Mouse (Mus musculus) lung, embryonic 14.5 days (tissue): ENCODE measurements around the gene Map3k9. TPM values are rescaled to one million over a fixed set of nuclear protein-coding genes. Genes with fewer than 3 reads are reported as not detected.

Source experiments
- ATAC-seq: fragments of 200-750 bp; cut with Nextera tagmentation; 2 replicates; pipeline ENCODE4 v1.8.0; 2017; ENCODE audit warnings: mild to moderate bottlenecking, moderate TSS enrichment, moderate library complexity; ENCODE audit not compliant: insufficient read depth
- DNase-seq: peaks from one replicate; pipeline ENCODE4 v3.0.0-alpha.2; 2015
- H3K27ac ChIP-seq: fragments of 300-500 bp; sonication (generic); 2 replicates; pipeline ENCODE4 v1.5.1; 2014; ENCODE audit warnings: low read depth, mild to moderate bottlenecking, moderate library complexity
- H3K27me3 ChIP-seq: fragments of 300-500 bp; sonication (generic); 2 replicates; pipeline ENCODE4 v1.6.1; 2014; ENCODE audit warnings: low read length, control low read depth; ENCODE audit not compliant: insufficient read depth
- H3K36me3 ChIP-seq: fragments of 300-500 bp; sonication (generic); 2 replicates; pipeline ENCODE4 v1.6.1; 2014; ENCODE audit warnings: control low read depth; ENCODE audit not compliant: insufficient read depth
- H3K4me1 ChIP-seq: fragments of 300-500 bp; sonication (generic); 2 replicates; pipeline ENCODE4 v1.6.1; 2014; ENCODE audit warnings: antibody characterized with exemption, control low read depth; ENCODE audit not compliant: insufficient read depth
- H3K4me2 ChIP-seq: fragments of 300-500 bp; sonication (generic); 2 replicates; pipeline ENCODE4 v1.6.1; 2014; ENCODE audit warnings: mild to moderate bottlenecking
- H3K4me3 ChIP-seq: fragments of 300-500 bp; sonication (generic); 2 replicates; pipeline ENCODE4 v1.5.1; 2014; ENCODE audit warnings: low read depth, low read length
- H3K9ac ChIP-seq: fragments of 300-500 bp; sonication (generic); 2 replicates; pipeline ENCODE4 v1.6.1; 2014
- H3K9me3 ChIP-seq: fragments of 300-500 bp; sonication (generic); 2 replicates; pipeline ENCODE4 v1.6.1; 2016; ENCODE audit warnings: low read depth, low read length, control low read depth
- CTCF ChIP-seq: IDR thresholded peaks from 2 replicates; pipeline ENCODE4 v1.5.1; 2016; ENCODE audit warnings: antibody characterized with exemption, low read depth
- WGBS: fragments of 180-500 bp; shearing (Covaris S2); extraction: QIAGEN DNeasy Blood & Tissue Kit; methylation state at CpG from one replicate; pipeline ENCODE4 v1.1.7; 2014; 5-methylcytosine and 5-hydroxymethylcytosine counted together
- polyA plus RNA-seq: library from polyadenylated mRNA; unstranded; fragments of >200 nt; fragmentation: Nextera tagmentation; extraction: Ambion mirVana; gene quantifications from 2 replicates; pipeline ENCODE4 v1.2.1, GENCODE M21; 2014

The Map3k9 gene
- polyA plus RNA-seq, 1 experiment from 2014 or later, result 3.2 TPM

- no peak overlapping the region for H3K4me2 ChIP-seq
- no peak overlapping the region for H3K9ac ChIP-seq
- TF ChIP-seq CTCF, result no peak
- ATAC-seq, result no peak
- H3K27ac ChIP-seq, result no peak overlapping the region
- no peak for DNase-seq
- H3K4me3 ChIP-seq, result no peak overlapping the region
- H3K4me1 ChIP-seq, result no peaks in the 10 kb centered on the region
- 41% methylated on average over 4 of the region's 4 CpGs for WGBS
- no peaks in the 10 kb centered on the region for H3K36me3 ChIP-seq
- H3K27me3 ChIP-seq, result no peaks in the 10 kb centered on the region
- H3K9me3 ChIP-seq, result no peaks in the 10 kb centered on the region
These were observed 91.4 kb downstream of the Map3k9 start for GRCm38 (mm10) chr12:81689505-81690056.

- TF ChIP-seq CTCF, result no peak
- no peak for ATAC-seq
- Histone ChIP-seq H3K4me3 (no peak overlapping the region), H3K27ac (no peak overlapping the region), H3K9me3 (no peaks in the 10 kb centered on the region), H3K36me3 (no peaks in the 10 kb centered on the region), H3K4me2 (no peak overlapping the region), H3K4me1 (no peaks in the 10 kb centered on the region), H3K27me3 (no peaks in the 10 kb centered on the region), H3K9ac (no peak overlapping the region)
- DNase-seq, result no peak
- WGBS, result 79% methylated on average over 4 of the region's 4 CpGs
These were observed 92.4 kb downstream of the Map3k9 start for GRCm38 (mm10) chr12:81688537-81688936.

GRCm38 (mm10) chr12:81687873-81688272 lies 93.1 kb downstream of the Map3k9 start:
- no peak for TF ChIP-seq CTCF
- 82% methylated on average over 5 of the region's 5 CpGs for WGBS
- no peak overlapping the region for H3K4me3 ChIP-seq
- no peaks in the 10 kb centered on the region for H3K27me3 ChIP-seq
- H3K4me2 ChIP-seq, result no peak overlapping the region
- no peaks in the 10 kb centered on the region for H3K36me3 ChIP-seq
- no peaks in the 10 kb centered on the region for H3K9me3 ChIP-seq
- ATAC-seq (no peak), DNase-seq (no peak)
- H3K4me1 ChIP-seq, result no peaks in the 10 kb centered on the region
- H3K9ac ChIP-seq, result no peak overlapping the region
- no peak overlapping the region for H3K27ac ChIP-seq

GRCm38 (mm10) chr12:81686406-81687117 lies 94.4 kb downstream of the Map3k9 start:
- ATAC-seq (no peak), DNase-seq (no peak)
- no peak overlapping the region for H3K9ac ChIP-seq
- H3K4me3 ChIP-seq, result no peak overlapping the region
- no peaks in the 10 kb centered on the region for H3K4me1 ChIP-seq
- H3K27me3 ChIP-seq, result no peaks in the 10 kb centered on the region
- WGBS, result 48% methylated on average over 12 of the region's 12 CpGs
- H3K9me3 ChIP-seq, result no peaks in the 10 kb centered on the region
- no peak for TF ChIP-seq CTCF
- H3K27ac ChIP-seq, result no peak overlapping the region
- no peaks in the 10 kb centered on the region for H3K36me3 ChIP-seq
- no peak overlapping the region for H3K4me2 ChIP-seq

GRCm38 (mm10) chr12:81685981-81686380 lies 95.0 kb downstream of the Map3k9 start:
- Histone ChIP-seq H3K36me3 (no peaks in the 10 kb centered on the region), H3K4me3 (no peak overlapping the region), H3K27me3 (no peaks in the 10 kb centered on the region), H3K27ac (no peak overlapping the region), H3K9me3 (no peaks in the 10 kb centered on the region), H3K4me1 (no peaks in the 10 kb centered on the region), H3K9ac (no peak overlapping the region), H3K4me2 (no peak overlapping the region)
- WGBS, result 55% methylated on average over 3 of the region's 3 CpGs
- DNase-seq, result no peak
- TF ChIP-seq CTCF, result no peak
- ATAC-seq, result no peak

GRCm38 (mm10) chr12:81684096-81684495 lies 96.9 kb downstream of the Map3k9 start:
- no peak for TF ChIP-seq CTCF
- DNase-seq (no peak), ATAC-seq (no peak)
- Histone ChIP-seq H3K4me3 (no peak overlapping the region), H3K9me3 (no peaks in the 10 kb centered on the region), H3K9ac (no peak overlapping the region), H3K36me3 (no peaks in the 10 kb centered on the region), H3K4me2 (no peak overlapping the region), H3K27me3 (no peaks in the 10 kb centered on the region), H3K27ac (no peak overlapping the region), H3K4me1 (no peaks in the 10 kb centered on the region)
- WGBS, result 74% methylated on average over 6 of the region's 6 CpGs

GRCm38 (mm10) chr12:81683395-81683794 lies 97.6 kb downstream of the Map3k9 start:
- ATAC-seq (no peak), DNase-seq (no peak)
- no peak overlapping the region for H3K27ac ChIP-seq
- H3K4me2 ChIP-seq, result no peak overlapping the region
- H3K9me3 ChIP-seq, result no peaks in the 10 kb centered on the region
- H3K4me3 ChIP-seq, result no peak overlapping the region
- no peaks in the 10 kb centered on the region for H3K4me1 ChIP-seq
- H3K9ac ChIP-seq, result no peak overlapping the region
- TF ChIP-seq CTCF, result no peak
- H3K27me3 ChIP-seq, result no peaks in the 10 kb centered on the region
- 54% methylated on average over 11 of the region's 11 CpGs for WGBS
- H3K36me3 ChIP-seq, result no peaks in the 10 kb centered on the region
